Mouse (Mus musculus): ENCODE measurements around the gene Armc2. TPM values are rescaled to one million over a fixed set of nuclear protein-coding genes. Genes with fewer than 3 reads are reported as not detected.

Armc2 gene
- polyA plus RNA-seq, 1 experiment, result 1.2 TPM

- 0 out of 2 replicates have a peak, but pooled peaks have one; percentile 30 for TF ChIP-seq EP300 (IDR thresholded peaks at IDR 0.05; ENCODE audit: insufficient read depth, low read depth, low read length)
- TF ChIP-seq POLR2A (IDR thresholded peaks at IDR 0.05; ENCODE audit: insufficient read depth, low read length), result no peak
- TF ChIP-seq CTCF (IDR thresholded peaks at IDR 0.05; ENCODE audit: low read depth, low read length), result peak; percentile 79
- Histone ChIP-seq H3K9ac (ENCODE audit: low read depth, poor library complexity, severe bottlenecking) (no peak overlapping the region), H3K4me3 (ENCODE audit: low read depth, low read length) (no peak overlapping the region), H3K27me3 (ENCODE audit: control insufficient read depth, insufficient read depth, low read length, poor library complexity, severe bottlenecking) (no peaks in the 10 kb centered on the region), H3K27ac (ENCODE audit: insufficient read depth, low read length) (no peak overlapping the region), H3K4me1 (ENCODE audit: control insufficient read depth, insufficient read depth, low read length) (peaks cover 2% of the 10 kb centered on the region), H3K9me3 (replicated peaks; ENCODE audit: control insufficient read depth, insufficient read depth, low read length, poor library complexity, severe bottlenecking) (no peaks in the 10 kb centered on the region), H3K36me3 (ENCODE audit: control insufficient read depth, insufficient read depth, low read length, poor library complexity, severe bottlenecking) (no peaks in the 10 kb centered on the region)
Observed at GRCm38 (mm10) chr10:42031021-42031420, 12.8 kb upstream of the Armc2 start.

GRCm38 (mm10) chr10:42029502-42029901, 11.3 kb upstream of the Armc2 start:
- Histone ChIP-seq H3K9me3 (replicated peaks; ENCODE audit: control insufficient read depth, insufficient read depth, low read length, poor library complexity, severe bottlenecking) (no peaks in the 10 kb centered on the region), H3K27ac (ENCODE audit: insufficient read depth, low read length) (no peak overlapping the region), H3K4me3 (ENCODE audit: low read depth, low read length) (no peak overlapping the region), H3K36me3 (ENCODE audit: control insufficient read depth, insufficient read depth, low read length, poor library complexity, severe bottlenecking) (no peaks in the 10 kb centered on the region), H3K4me1 (ENCODE audit: control insufficient read depth, insufficient read depth, low read length) (peaks cover 2% of the 10 kb centered on the region), H3K27me3 (ENCODE audit: control insufficient read depth, insufficient read depth, low read length, poor library complexity, severe bottlenecking) (no peaks in the 10 kb centered on the region), H3K9ac (ENCODE audit: low read depth, poor library complexity, severe bottlenecking) (no peak overlapping the region)
- TF ChIP-seq EP300 (IDR thresholded peaks at IDR 0.05; ENCODE audit: insufficient read depth, low read depth, low read length) (no peak), CTCF (IDR thresholded peaks at IDR 0.05; ENCODE audit: low read depth, low read length) (peak; percentile 44)

GRCm38 (mm10) chr10:42027337-42027736, 9.1 kb upstream of the Armc2 start:
- Histone ChIP-seq H3K9me3 (replicated peaks; ENCODE audit: control insufficient read depth, insufficient read depth, low read length, poor library complexity, severe bottlenecking) (no peaks in the 10 kb centered on the region), H3K9ac (ENCODE audit: low read depth, poor library complexity, severe bottlenecking) (no peak overlapping the region), H3K4me3 (ENCODE audit: low read depth, low read length) (no peak overlapping the region), H3K36me3 (ENCODE audit: control insufficient read depth, insufficient read depth, low read length, poor library complexity, severe bottlenecking) (no peaks in the 10 kb centered on the region), H3K27me3 (ENCODE audit: control insufficient read depth, insufficient read depth, low read length, poor library complexity, severe bottlenecking) (no peaks in the 10 kb centered on the region), H3K27ac (ENCODE audit: insufficient read depth, low read length) (no peak overlapping the region), H3K4me1 (ENCODE audit: control insufficient read depth, insufficient read depth, low read length) (peaks cover 2% of the 10 kb centered on the region)
- TF ChIP-seq POLR2A (IDR thresholded peaks at IDR 0.05; ENCODE audit: insufficient read depth, low read length), result no peak
- no peak for TF ChIP-seq CTCF (IDR thresholded peaks at IDR 0.05; ENCODE audit: low read depth, low read length)
- no peak for TF ChIP-seq EP300 (IDR thresholded peaks at IDR 0.05; ENCODE audit: insufficient read depth, low read depth, low read length)

- H3K27me3 ChIP-seq (ENCODE audit: control insufficient read depth, insufficient read depth, low read length, poor library complexity, severe bottlenecking), result no peaks in the 10 kb centered on the region
- H3K4me3 ChIP-seq (ENCODE audit: low read depth, low read length), result no peak overlapping the region
- H3K27ac ChIP-seq (ENCODE audit: insufficient read depth, low read length), result no peak overlapping the region
- peaks cover 2% of the 10 kb centered on the region for H3K4me1 ChIP-seq (ENCODE audit: control insufficient read depth, insufficient read depth, low read length)
- TF ChIP-seq EP300 (IDR thresholded peaks at IDR 0.05; ENCODE audit: insufficient read depth, low read depth, low read length) (no peak), POLR2A (IDR thresholded peaks at IDR 0.05; ENCODE audit: insufficient read depth, low read length) (no peak), CTCF (IDR thresholded peaks at IDR 0.05; ENCODE audit: low read depth, low read length) (no peak)
- no peaks in the 10 kb centered on the region for H3K36me3 ChIP-seq (ENCODE audit: control insufficient read depth, insufficient read depth, low read length, poor library complexity, severe bottlenecking)
- H3K9me3 ChIP-seq (replicated peaks; ENCODE audit: control insufficient read depth, insufficient read depth, low read length, poor library complexity, severe bottlenecking), result no peaks in the 10 kb centered on the region
- H3K9ac ChIP-seq (ENCODE audit: low read depth, poor library complexity, severe bottlenecking), result no peak overlapping the region
Observed at GRCm38 (mm10) chr10:42024406-42024805, 6.2 kb upstream of the Armc2 start.

GRCm38 (mm10) chr10:42021536-42021935, 3.3 kb upstream of the Armc2 start:
- H3K4me1 ChIP-seq (ENCODE audit: control insufficient read depth, insufficient read depth, low read length), result no peaks in the 10 kb centered on the region
- H3K9ac ChIP-seq (ENCODE audit: low read depth, poor library complexity, severe bottlenecking), result no peak overlapping the region
- no peaks in the 10 kb centered on the region for H3K36me3 ChIP-seq (ENCODE audit: control insufficient read depth, insufficient read depth, low read length, poor library complexity, severe bottlenecking)
- TF ChIP-seq EP300 (IDR thresholded peaks at IDR 0.05; ENCODE audit: insufficient read depth, low read depth, low read length) (no peak), POLR2A (IDR thresholded peaks at IDR 0.05; ENCODE audit: insufficient read depth, low read length) (no peak), CTCF (IDR thresholded peaks at IDR 0.05; ENCODE audit: low read depth, low read length) (no peak)
- H3K27me3 ChIP-seq (ENCODE audit: control insufficient read depth, insufficient read depth, low read length, poor library complexity, severe bottlenecking), result no peaks in the 10 kb centered on the region
- no peaks in the 10 kb centered on the region for H3K9me3 ChIP-seq (replicated peaks; ENCODE audit: control insufficient read depth, insufficient read depth, low read length, poor library complexity, severe bottlenecking)
- H3K27ac ChIP-seq (ENCODE audit: insufficient read depth, low read length), result no peak overlapping the region
- no peak overlapping the region for H3K4me3 ChIP-seq (ENCODE audit: low read depth, low read length)

GRCm38 (mm10) chr10:42014086-42014485, 4.2 kb downstream of the Armc2 start:
- Histone ChIP-seq H3K9me3 (replicated peaks; ENCODE audit: control insufficient read depth, insufficient read depth, low read length, poor library complexity, severe bottlenecking) (no peaks in the 10 kb centered on the region), H3K27ac (ENCODE audit: insufficient read depth, low read length) (no peak overlapping the region), H3K4me3 (ENCODE audit: low read depth, low read length) (no peak overlapping the region), H3K9ac (ENCODE audit: low read depth, poor library complexity, severe bottlenecking) (no peak overlapping the region), H3K4me1 (ENCODE audit: control insufficient read depth, insufficient read depth, low read length) (no peaks in the 10 kb centered on the region), H3K36me3 (ENCODE audit: control insufficient read depth, insufficient read depth, low read length, poor library complexity, severe bottlenecking) (no peaks in the 10 kb centered on the region), H3K27me3 (ENCODE audit: control insufficient read depth, insufficient read depth, low read length, poor library complexity, severe bottlenecking) (no peaks in the 10 kb centered on the region; the same call in 1 of the 2 replicates)
- TF ChIP-seq EP300 (IDR thresholded peaks at IDR 0.05; ENCODE audit: insufficient read depth, low read depth, low read length) (no peak), CTCF (IDR thresholded peaks at IDR 0.05; ENCODE audit: low read depth, low read length) (no peak), POLR2A (IDR thresholded peaks at IDR 0.05; ENCODE audit: insufficient read depth, low read length) (no peak)
